Mouse (Mus musculus) left cerebral cortex, adult 2 months (tissue): ENCODE results near the gene Dvl2. TPM values are rescaled to one million over a fixed set of nuclear protein-coding genes. Genes with fewer than 3 reads are reported as not detected.

Source experiments
- DNase-seq, 2 experiments: peaks; one replicate each; pipeline ENCODE4 v3.0.0; 2021 to 2022; ENCODE audit warnings: low spot score in 2 of 2, mixed read lengths in 1 of 2; ENCODE audit errors: extremely low spot score in 1 of 2
- H3K27ac ChIP-seq: fragments of 200-600 bp; 2 replicates; pipeline ENCODE4 v1.8.1; 2022
- H3K4me3 ChIP-seq: fragments of 200-600 bp; 2 replicates; pipeline ENCODE4 v1.8.1; 2022
- CTCF ChIP-seq: fragments of 200-600 bp; IDR thresholded peaks from 2 replicates; pipeline ENCODE4 v1.8.1; 2022; ENCODE audit warnings: antibody characterized with exemption, mild to moderate bottlenecking, moderate library complexity
- intact Hi-C: fragments of 180-260 bp; cut with DNase I; formaldehyde crosslinking; loops from one replicate; pipeline ENCODE4 v1.15.1; 2025
- total RNA-seq, 2 experiments: library from RNA; stranded (reverse); gene quantifications; 2 replicates each; pipeline ENCODE4 v1.2.3; 2021

Gene Dvl2
- total RNA-seq, 2 experiments from 2014 or later, result 32.6 to 32.9 TPM

- Histone ChIP-seq H3K27ac (peak overlapping the region; percentile 79), H3K4me3 (peak overlapping the region; percentile 74)
- no peak; the same call in 1 of the 2 replicates for TF ChIP-seq CTCF
- intact Hi-C loops, result no loop called here
- peak; percentile 92 to 94 for DNase-seq
These were observed 21.1 kb downstream of the Dvl2 start for GRCm38 (mm10) chr11:70021264-70022132.

GRCm38 (mm10) chr11:70023481-70024150 lies 23.2 kb downstream of the Dvl2 start:
- intact Hi-C loops, result no loop called here
- no peak for TF ChIP-seq CTCF
- Histone ChIP-seq H3K4me3 (peak overlapping the region; percentile 50), H3K27ac (peak overlapping the region; percentile 72)
- no peak for DNase-seq

- intact Hi-C loops, result no loop called here
These were observed 23.7 kb downstream of the Dvl2 start for GRCm38 (mm10) chr11:70024151-70024514.

DNA sequence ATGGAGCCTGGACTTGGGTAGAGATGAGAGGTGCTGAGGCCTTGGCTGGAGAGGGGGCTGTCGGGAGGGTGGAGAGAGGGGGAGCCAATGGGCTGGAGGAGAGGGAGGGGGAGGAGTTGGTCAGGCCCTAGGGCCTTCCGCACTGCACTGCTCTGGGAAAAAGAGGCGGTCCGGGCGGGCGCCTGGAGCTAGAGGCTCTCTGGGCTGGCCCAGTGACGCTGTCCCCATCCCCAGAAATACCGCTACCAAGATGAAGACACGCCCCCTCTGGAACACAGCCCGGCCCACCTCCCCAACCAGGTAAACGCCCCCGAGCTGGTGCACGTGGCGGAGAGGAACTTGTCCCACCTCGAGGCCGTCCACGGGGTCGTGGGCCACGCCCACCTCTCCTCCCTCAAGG lies 26.3 kb downstream of the Dvl2 start:
- intact Hi-C loops, result no loop called here
- no peak for TF ChIP-seq CTCF
- DNase-seq, result peak in 1 of 2 experiments; percentile 48
- Histone ChIP-seq H3K27ac (peak overlapping the region; percentile 84), H3K4me3 (peak overlapping the region; percentile 38)

More at GRCm38 (mm10) chr11:70024151-70024514, 23.7 kb downstream of the Dvl2 start:
- no peak for TF ChIP-seq CTCF
- Histone ChIP-seq H3K27ac (peak overlapping the region; percentile 72), H3K4me3 (peak overlapping the region; percentile 50)
- DNase-seq, result no peak

- Histone ChIP-seq H3K4me3 (peak overlapping the region; percentile 38), H3K27ac (peak overlapping the region; percentile 84)
- intact Hi-C loops, result no loop called here
- no peak for TF ChIP-seq CTCF
- no peak for DNase-seq
These were observed 27.0 kb downstream of the Dvl2 start for GRCm38 (mm10) chr11:70027397-70027796.

- Histone ChIP-seq H3K4me3 (peak overlapping the region; percentile 37), H3K27ac (peak overlapping the region; percentile 84)
- no peak for DNase-seq
- intact Hi-C loops, result no loop called here
- no peak for TF ChIP-seq CTCF
These were observed 28.2 kb downstream of the Dvl2 start for GRCm38 (mm10) chr11:70028401-70029129.

DNA sequence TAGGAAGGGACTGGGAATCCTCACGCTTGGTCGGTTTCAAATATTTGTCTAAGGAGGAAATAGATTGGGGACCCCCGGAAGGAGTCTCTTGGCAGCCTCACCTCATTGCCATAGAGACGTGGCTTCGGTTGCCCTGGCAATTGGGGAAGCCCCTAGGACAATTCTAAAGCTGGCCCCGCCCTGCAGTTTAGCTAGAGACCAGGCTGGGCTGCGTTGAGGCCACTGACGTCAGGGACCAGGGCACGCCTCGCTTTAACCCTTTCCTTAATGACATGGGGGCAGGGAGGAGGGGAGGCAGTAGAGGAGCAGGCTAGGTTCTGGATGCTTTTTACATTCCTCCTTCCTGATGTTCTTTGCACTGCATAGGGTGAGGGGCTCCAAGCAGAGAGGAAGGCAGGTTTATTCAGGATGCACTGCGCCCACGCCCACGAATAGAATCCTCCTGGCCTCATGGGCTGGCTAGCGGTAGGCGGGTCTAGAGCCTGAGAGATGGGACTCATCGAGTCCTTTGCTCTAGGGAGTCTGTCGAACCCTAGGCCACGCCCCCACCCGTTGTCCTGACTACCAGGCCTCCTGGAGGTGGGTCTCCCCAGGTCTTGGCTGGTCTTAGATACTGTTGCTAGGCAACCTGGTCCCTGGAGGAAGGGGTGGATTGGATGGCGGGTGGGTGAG lies 28.9 kb downstream of the Dvl2 start:
- H3K4me3 ChIP-seq, result peak overlapping the region; percentile 37
- no peak for TF ChIP-seq CTCF
- intact Hi-C loops, result no loop called here
- peak; percentile 79 to 86 for DNase-seq
- H3K27ac ChIP-seq, result peak overlapping the region; percentile 84

DNA sequence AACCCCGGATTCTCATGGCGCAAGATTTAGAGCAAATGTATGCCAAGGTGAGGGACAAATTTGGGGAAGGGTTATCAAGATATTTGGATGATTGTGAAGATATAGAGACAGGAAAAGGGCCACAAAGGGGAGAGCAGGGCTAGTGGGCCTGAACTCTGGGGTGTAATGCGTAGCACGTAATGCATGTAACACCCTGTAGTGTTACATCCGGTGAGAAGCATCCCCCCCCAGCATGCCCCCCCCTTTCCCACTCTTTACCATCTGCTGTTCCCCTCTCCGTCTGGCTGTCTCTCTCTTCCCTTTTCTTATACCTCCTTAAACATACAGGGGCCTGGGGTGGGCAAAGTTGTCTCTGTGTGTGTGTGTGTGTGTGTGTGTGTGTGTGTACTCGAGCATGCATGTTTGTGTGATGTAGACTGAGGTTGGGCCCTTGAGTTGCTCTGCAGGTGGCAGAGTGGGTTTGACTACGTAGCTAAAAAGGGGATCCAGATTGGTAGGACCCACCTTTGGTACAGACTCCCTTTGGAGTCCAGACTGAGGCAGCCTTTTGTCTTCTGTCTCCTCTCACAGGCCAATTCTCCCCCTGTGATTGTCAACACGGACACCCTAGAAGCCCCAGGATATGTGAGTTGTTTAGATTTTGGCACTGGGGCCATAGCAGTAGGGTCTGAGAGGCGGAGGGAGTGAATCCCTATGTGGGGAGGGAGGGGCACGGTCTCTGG lies 29.6 kb downstream of the Dvl2 start:
- peak overlapping the region; percentile 84 for H3K27ac ChIP-seq
- peak overlapping the region; percentile 37 for H3K4me3 ChIP-seq

GRCm38 (mm10) chr11:70030651-70031320 lies 30.4 kb downstream of the Dvl2 start:
- no peak for TF ChIP-seq CTCF
- H3K27ac ChIP-seq, result no peak overlapping the region
- intact Hi-C loops, result no loop called here
- H3K4me3 ChIP-seq, result no peak overlapping the region
- no peak for DNase-seq

More for the DNA sequence above, 29.6 kb downstream of the Dvl2 start:
- intact Hi-C loops, result no loop called here
- no peak for DNase-seq
- TF ChIP-seq CTCF, result no peak

DNA sequence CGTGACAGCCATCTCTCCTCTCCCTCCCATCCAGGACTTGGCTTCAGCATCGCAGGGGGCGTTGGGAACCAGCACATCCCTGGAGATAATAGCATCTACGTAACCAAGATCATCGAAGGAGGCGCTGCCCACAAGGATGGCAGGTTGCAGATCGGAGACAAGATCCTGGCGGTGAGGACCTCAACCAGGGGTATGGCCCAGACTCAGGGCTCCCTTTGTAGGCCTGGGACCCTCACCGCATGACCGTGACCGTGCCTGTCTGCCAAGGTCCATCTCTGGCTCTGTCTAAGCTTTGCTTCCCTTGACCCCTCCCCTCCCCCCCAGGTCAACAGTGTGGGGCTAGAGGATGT lies 30.9 kb downstream of the Dvl2 start:
- Histone ChIP-seq H3K27ac (no peak overlapping the region), H3K4me3 (no peak overlapping the region)
- intact Hi-C loops, result no loop called here
- no peak for DNase-seq
- TF ChIP-seq CTCF, result no peak
